Mouse (Mus musculus): ENCODE measurements around the gene Tpst2. TPM values are rescaled to one million over a fixed set of nuclear protein-coding genes. Genes with fewer than 3 reads are reported as not detected.
A peak's percentile ranks its signal among the peaks of the same experiment; 100 is the strongest.

Gene Tpst2
- polyA plus RNA-seq, 1 experiment from 2014 or later = 35.3 TPM

DNA sequence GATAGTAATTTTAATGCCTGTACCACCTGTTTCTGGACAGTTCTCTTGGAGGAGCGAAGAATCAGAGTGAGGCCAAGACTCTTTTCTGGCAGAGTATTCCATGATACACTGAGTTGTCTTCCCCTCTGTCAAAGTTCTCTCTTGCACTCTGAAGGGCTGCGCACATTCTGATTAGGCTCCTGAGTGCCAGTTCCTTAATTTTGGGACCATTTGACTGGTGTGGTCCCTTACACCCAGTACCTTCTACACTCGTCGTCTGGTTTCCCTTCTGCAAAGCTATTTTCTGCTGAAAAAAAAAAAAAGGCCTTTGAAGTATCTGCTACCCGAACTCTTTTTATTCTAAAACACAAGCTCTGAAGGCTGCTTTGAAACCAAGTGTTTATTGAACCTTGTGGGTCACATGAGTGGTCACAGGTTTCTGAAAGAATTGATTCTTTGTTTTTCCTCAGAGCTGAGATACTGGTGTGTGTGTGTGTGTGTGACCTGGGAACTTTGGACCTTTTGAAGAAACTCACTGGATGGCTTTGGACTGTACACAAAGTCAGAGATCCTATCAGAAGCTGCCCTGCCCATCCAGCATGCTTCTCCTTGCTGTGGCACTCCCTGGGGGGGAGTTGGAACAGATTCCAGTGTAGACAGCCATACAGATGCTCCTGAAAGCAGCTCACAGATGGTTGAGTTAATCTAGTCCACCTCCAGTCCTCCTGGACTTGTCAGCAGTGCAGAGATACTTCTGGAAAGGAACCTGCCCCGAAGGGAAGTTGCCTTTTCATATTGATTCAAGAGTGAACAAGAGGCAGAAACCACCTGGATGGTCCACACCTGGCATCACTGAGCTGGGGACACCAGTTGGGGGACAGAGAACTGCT lies 67.8 kb downstream of the Tpst2 start:
- Histone ChIP-seq H3K9ac (replicated peaks; ENCODE audit: low read depth, low read length) (no peak overlapping the region), H3K4me3 (ENCODE audit: low read depth, low read length) (peak overlapping the region; percentile 73; the same call in 1 of the 2 replicates), H3K36me3 (ENCODE audit: control insufficient read depth, insufficient read depth, low read length) (peaks cover 5% of the 10 kb centered on the region; the same call in 1 of the 2 replicates), H3K4me2 (replicated peaks; ENCODE audit: low read depth, low read length) (peak overlapping the region; percentile 73), H3K4me1 (ENCODE audit: control insufficient read depth, insufficient read depth, low read length) (peaks cover 13% of the 10 kb centered on the region), H3K27me3 (ENCODE audit: control insufficient read depth, insufficient read depth, low read length) (no peaks in the 10 kb centered on the region), H3K27ac (ENCODE audit: low read length) (no peak overlapping the region), H3K9me3 (ENCODE audit: control insufficient read depth, low read depth, low read length) (no peaks in the 10 kb centered on the region)
- 74% methylated on average over 6 of the region's 6 CpGs for WGBS
- ATAC-seq (ENCODE audit: insufficient number of reproducible peaks, insufficient read depth, low FRiP score, low read depth) = no peak

DNA sequence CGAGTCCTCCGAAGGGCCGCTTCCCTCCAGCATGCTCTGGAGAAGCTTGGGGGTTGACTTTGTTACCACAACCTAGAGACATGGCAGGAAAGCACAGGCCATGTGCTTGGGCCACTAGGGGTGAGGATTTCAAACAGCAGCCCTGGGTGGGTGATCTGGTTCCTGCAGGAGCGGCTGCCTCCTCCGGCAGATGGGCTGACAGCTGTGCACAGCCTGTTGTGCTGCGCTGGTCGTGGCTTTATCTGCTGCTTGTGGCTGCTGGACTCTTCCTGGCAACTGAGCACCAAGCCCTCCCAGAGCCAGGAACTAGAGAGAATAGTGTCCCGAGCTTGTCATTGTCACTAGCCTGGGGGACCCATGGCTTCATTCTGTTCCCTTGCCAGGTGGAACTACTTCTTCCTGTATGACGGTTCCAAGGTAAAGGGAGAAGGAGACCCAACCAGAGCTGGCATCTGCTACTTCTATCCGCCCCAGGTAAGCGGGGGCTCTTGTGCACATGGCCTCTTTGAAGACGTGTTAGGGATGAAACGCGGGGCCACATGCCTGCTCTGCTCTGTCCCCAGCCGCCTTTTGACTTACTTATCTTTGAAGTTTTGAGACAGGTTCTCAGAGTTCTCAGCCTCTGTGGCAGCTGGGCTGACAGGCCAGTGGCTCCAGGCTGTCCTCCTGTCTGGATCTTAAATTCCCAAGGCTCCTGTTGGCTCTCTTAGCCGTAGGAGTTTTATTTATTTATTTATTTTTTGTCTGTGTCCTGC lies 69.9 kb downstream of the Tpst2 start:
- WGBS = 82% methylated on average over 16 of the region's 16 CpGs
- H3K9ac ChIP-seq (replicated peaks; ENCODE audit: low read depth, low read length) = no peak overlapping the region

DNA sequence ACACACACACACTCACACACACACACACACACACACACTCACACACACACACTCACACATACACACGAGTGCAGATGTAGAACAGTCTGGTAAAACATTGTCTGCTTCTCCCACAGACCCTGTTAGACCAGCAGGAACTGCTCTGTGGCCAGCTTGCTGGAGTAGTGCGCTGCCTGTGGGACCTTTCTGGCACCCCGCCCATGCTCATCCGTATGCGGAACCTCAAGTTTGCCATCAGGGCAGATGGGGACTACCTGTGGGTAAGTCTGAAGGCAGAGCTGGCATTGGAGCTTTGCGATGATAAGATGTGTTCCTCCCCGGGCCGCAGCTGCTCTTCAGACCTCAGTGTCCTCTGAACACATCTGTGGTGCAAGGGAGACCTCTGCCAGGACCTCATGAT lies 72.7 kb downstream of the Tpst2 start:
- WGBS = 89% methylated on average over 8 of the region's 8 CpGs
- no peaks in the 10 kb centered on the region for H3K27me3 ChIP-seq (ENCODE audit: control insufficient read depth, insufficient read depth, low read length)
- peaks cover 17% of the 10 kb centered on the region; the same call in 1 of the 2 replicates for H3K36me3 ChIP-seq (ENCODE audit: control insufficient read depth, insufficient read depth, low read length)
- ATAC-seq (ENCODE audit: insufficient number of reproducible peaks, insufficient read depth, low FRiP score, low read depth) = no peak
- no peak overlapping the region for H3K27ac ChIP-seq (ENCODE audit: low read length)
- no peak overlapping the region for H3K9ac ChIP-seq (replicated peaks; ENCODE audit: low read depth, low read length)
- H3K4me1 ChIP-seq (ENCODE audit: control insufficient read depth, insufficient read depth, low read length) = no peaks in the 10 kb centered on the region
- H3K4me3 ChIP-seq (ENCODE audit: low read depth, low read length) = no peak overlapping the region
- no peak overlapping the region for H3K4me2 ChIP-seq (replicated peaks; ENCODE audit: low read depth, low read length)
- no peaks in the 10 kb centered on the region for H3K9me3 ChIP-seq (ENCODE audit: control insufficient read depth, low read depth, low read length)

More for the DNA sequence above, 69.9 kb downstream of the Tpst2 start:
- H3K4me1 ChIP-seq (ENCODE audit: control insufficient read depth, insufficient read depth, low read length) = peaks cover 13% of the 10 kb centered on the region
- no peak overlapping the region for H3K4me3 ChIP-seq (ENCODE audit: low read depth, low read length)
- no peak overlapping the region for H3K4me2 ChIP-seq (replicated peaks; ENCODE audit: low read depth, low read length)
- no peaks in the 10 kb centered on the region for H3K27me3 ChIP-seq (ENCODE audit: control insufficient read depth, insufficient read depth, low read length)
- peaks cover 13% of the 10 kb centered on the region; the same call in 1 of the 2 replicates for H3K36me3 ChIP-seq (ENCODE audit: control insufficient read depth, insufficient read depth, low read length)
- ATAC-seq (ENCODE audit: insufficient number of reproducible peaks, insufficient read depth, low FRiP score, low read depth) = no peak
- H3K27ac ChIP-seq (ENCODE audit: low read length) = no peak overlapping the region
- H3K9me3 ChIP-seq (ENCODE audit: control insufficient read depth, low read depth, low read length) = no peaks in the 10 kb centered on the region

DNA sequence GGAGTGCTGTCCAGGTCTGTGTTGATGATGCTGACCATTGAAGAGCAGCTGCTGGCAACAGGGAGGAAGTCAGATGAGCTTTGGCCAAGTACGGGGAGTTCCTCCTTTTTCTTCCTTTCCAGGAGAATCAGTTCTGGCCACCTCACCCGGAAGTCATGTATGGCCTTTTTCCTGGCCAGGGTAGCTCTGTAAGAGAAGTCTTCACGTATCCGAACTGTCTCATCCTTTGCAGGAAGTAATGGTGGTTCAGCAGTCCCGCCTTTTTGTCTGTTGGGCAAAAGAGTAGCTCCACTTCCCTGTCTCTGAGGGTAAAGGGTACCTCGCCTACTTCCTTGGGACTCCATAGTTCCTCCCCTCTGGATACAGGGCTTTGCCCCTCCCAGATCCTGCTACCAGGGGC lies 79.0 kb downstream of the Tpst2 start:
- Histone ChIP-seq H3K9me3 (ENCODE audit: control insufficient read depth, low read depth, low read length) (no peaks in the 10 kb centered on the region), H3K36me3 (ENCODE audit: control insufficient read depth, insufficient read depth, low read length) (peaks cover 9% of the 10 kb centered on the region; the same call in 1 of the 2 replicates), H3K27ac (ENCODE audit: low read length) (no peak overlapping the region), H3K27me3 (ENCODE audit: control insufficient read depth, insufficient read depth, low read length) (no peaks in the 10 kb centered on the region), H3K4me3 (ENCODE audit: low read depth, low read length) (no peak overlapping the region), H3K9ac (replicated peaks; ENCODE audit: low read depth, low read length) (no peak overlapping the region), H3K4me1 (ENCODE audit: control insufficient read depth, insufficient read depth, low read length) (no peaks in the 10 kb centered on the region), H3K4me2 (replicated peaks; ENCODE audit: low read depth, low read length) (no peak overlapping the region)
- 82% methylated on average over 6 of the region's 6 CpGs for WGBS
- no peak for ATAC-seq (ENCODE audit: insufficient number of reproducible peaks, insufficient read depth, low FRiP score, low read depth)

DNA sequence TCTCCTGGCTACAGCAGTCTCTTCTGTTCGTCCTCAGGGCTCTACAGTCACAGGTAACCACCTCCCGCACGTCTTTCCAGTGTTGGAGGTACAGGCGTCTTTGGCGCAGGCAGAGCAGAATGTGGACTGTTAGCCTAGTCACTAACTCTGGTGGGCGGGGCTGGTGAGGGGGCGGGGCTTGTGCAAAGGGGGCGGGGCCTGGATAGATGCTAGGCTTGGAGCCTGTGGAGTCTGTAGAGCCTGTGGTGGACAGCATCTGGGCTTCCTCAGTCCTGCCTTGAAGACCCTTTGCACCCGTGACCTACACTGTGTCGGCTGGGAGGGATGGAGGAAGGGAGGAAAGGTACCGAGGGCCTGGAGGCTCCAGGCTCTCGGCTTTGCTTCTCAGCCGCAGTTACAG lies 79.4 kb downstream of the Tpst2 start, which contains the start of gene Gm6583:
Gm6583 (minus strand) TSS at position 124 of the 400 bp plus-strand sequence.
- WGBS = 60% methylated on average over 13 of the region's 13 CpGs
- no peak within 1 kb of the TSS for H3K27ac ChIP-seq (ENCODE audit: low read length)
- no peak within 1 kb of the TSS for H3K9ac ChIP-seq (replicated peaks; ENCODE audit: low read depth, low read length)
- H3K4me1 ChIP-seq (ENCODE audit: control insufficient read depth, insufficient read depth, low read length) = no peaks in the 10 kb centered on the region
- H3K4me3 ChIP-seq (ENCODE audit: low read depth, low read length) = no peak within 1 kb of the TSS
- no peak for ATAC-seq (ENCODE audit: insufficient number of reproducible peaks, insufficient read depth, low FRiP score, low read depth)
- peaks cover 7% of the 10 kb centered on the region; the same call in 1 of the 2 replicates for H3K36me3 ChIP-seq (ENCODE audit: control insufficient read depth, insufficient read depth, low read length)
- no peaks in the 10 kb centered on the region for H3K27me3 ChIP-seq (ENCODE audit: control insufficient read depth, insufficient read depth, low read length)
- H3K9me3 ChIP-seq (ENCODE audit: control insufficient read depth, low read depth, low read length) = no peaks in the 10 kb centered on the region
- no peak within 1 kb of the TSS for H3K4me2 ChIP-seq (replicated peaks; ENCODE audit: low read depth, low read length)

DNA sequence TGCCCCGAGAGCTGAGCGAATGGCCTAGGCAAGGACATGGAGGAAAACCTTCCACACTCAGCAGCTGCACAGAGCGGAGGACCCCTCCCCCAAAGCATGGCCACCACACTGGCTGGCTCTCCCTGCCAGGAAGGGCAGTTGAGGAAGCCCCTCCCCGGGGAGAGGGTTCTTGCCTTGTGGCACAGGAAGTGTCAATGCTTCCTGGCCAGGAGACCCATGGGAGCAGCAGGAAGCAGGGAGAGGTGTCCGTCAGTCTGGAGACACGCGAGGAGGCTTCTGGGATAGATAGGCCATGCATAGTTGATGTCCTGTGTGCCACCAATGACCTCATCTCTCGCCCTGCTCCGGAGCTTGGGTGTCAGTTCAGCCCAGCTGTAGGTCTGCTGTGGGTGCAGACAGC lies 79.8 kb downstream of the Tpst2 start:
- WGBS = 90% methylated on average over 9 of the region's 9 CpGs

DNA sequence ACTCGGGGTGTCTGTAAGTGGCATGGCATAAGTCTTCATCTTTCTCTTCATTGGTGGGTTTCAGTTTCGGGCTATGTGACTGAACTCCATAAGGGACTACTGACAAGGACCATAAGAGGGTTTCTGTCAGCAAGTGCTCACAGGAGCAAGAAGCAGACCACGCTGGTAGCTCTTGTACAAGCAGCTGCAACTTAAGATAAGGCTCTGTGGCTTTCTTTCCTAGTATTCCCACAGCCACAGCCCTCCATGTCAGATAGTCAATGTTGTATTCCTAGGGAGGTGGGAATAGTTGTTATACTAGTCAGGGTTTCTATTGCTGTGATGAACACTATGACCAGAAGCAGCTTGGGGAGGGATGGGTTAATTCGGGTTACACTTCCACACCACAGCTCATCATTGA lies 83.0 kb downstream of the Tpst2 start:
- no peak overlapping the region for H3K9ac ChIP-seq (replicated peaks; ENCODE audit: low read depth, low read length)
- no peaks in the 10 kb centered on the region for H3K27me3 ChIP-seq (ENCODE audit: control insufficient read depth, insufficient read depth, low read length)
- WGBS = 94% methylated on average over 4 of the region's 4 CpGs
- no peak for ATAC-seq (ENCODE audit: insufficient number of reproducible peaks, insufficient read depth, low FRiP score, low read depth)
- H3K4me1 ChIP-seq (ENCODE audit: control insufficient read depth, insufficient read depth, low read length) = no peaks in the 10 kb centered on the region
- H3K4me2 ChIP-seq (replicated peaks; ENCODE audit: low read depth, low read length) = no peak overlapping the region
- peaks cover 15% of the 10 kb centered on the region; the same call in 1 of the 2 replicates for H3K36me3 ChIP-seq (ENCODE audit: control insufficient read depth, insufficient read depth, low read length)
- H3K9me3 ChIP-seq (ENCODE audit: control insufficient read depth, low read depth, low read length) = no peaks in the 10 kb centered on the region
- H3K4me3 ChIP-seq (ENCODE audit: low read depth, low read length) = no peak overlapping the region
- no peak overlapping the region for H3K27ac ChIP-seq (ENCODE audit: low read length)

More for the DNA sequence above, 79.8 kb downstream of the Tpst2 start:
- ATAC-seq (ENCODE audit: insufficient number of reproducible peaks, insufficient read depth, low FRiP score, low read depth) = no peak
- no peaks in the 10 kb centered on the region for H3K4me1 ChIP-seq (ENCODE audit: control insufficient read depth, insufficient read depth, low read length)
- H3K36me3 ChIP-seq (ENCODE audit: control insufficient read depth, insufficient read depth, low read length) = peaks cover 7% of the 10 kb centered on the region; the same call in 1 of the 2 replicates
- H3K9me3 ChIP-seq (ENCODE audit: control insufficient read depth, low read depth, low read length) = no peaks in the 10 kb centered on the region
- H3K27me3 ChIP-seq (ENCODE audit: control insufficient read depth, insufficient read depth, low read length) = no peaks in the 10 kb centered on the region
- no peak overlapping the region for H3K9ac ChIP-seq (replicated peaks; ENCODE audit: low read depth, low read length)
- no peak overlapping the region for H3K27ac ChIP-seq (ENCODE audit: low read length)
- H3K4me3 ChIP-seq (ENCODE audit: low read depth, low read length) = no peak overlapping the region
- H3K4me2 ChIP-seq (replicated peaks; ENCODE audit: low read depth, low read length) = no peak overlapping the region

DNA sequence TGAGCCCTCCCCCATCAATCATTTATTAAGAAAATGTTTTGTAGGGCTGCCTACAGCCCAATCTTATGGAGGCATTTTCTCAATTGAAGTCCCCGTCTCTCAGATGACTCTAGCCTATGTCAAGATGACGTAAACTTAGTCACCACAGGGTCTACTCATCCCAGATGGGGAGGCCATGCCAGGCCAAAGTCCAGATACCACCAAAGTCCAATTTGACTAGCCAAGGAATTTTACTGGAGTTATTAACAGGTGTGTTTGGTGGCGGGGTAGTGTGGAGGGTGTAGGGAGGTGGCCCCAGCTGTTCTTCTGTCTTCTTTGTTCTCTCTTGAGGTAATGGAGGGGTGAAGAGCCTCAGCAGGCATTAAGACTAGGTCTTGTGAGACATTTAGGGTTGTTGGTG lies 83.6 kb downstream of the Tpst2 start:
- Histone ChIP-seq H3K9ac (replicated peaks; ENCODE audit: low read depth, low read length) (no peak overlapping the region), H3K36me3 (ENCODE audit: control insufficient read depth, insufficient read depth, low read length) (peaks cover 16% of the 10 kb centered on the region; the same call in 1 of the 2 replicates), H3K4me1 (ENCODE audit: control insufficient read depth, insufficient read depth, low read length) (no peaks in the 10 kb centered on the region), H3K27me3 (ENCODE audit: control insufficient read depth, insufficient read depth, low read length) (no peaks in the 10 kb centered on the region), H3K4me3 (ENCODE audit: low read depth, low read length) (no peak overlapping the region), H3K4me2 (replicated peaks; ENCODE audit: low read depth, low read length) (no peak overlapping the region), H3K9me3 (ENCODE audit: control insufficient read depth, low read depth, low read length) (no peaks in the 10 kb centered on the region), H3K27ac (ENCODE audit: low read length) (no peak overlapping the region)
- 86% methylated on average over 3 of the region's 3 CpGs for WGBS
- no peak for ATAC-seq (ENCODE audit: insufficient number of reproducible peaks, insufficient read depth, low FRiP score, low read depth)

All from stomach, embryonic 14.5 days (tissue).